Mouse (Mus musculus) layer of hippocampus, adult 2 months (tissue): ENCODE measurements around the gene Tert. TPM values are rescaled to one million over a fixed set of nuclear protein-coding genes. Genes with fewer than 3 reads are reported as not detected.

ENCODE experiments used
- DNase-seq, 2 experiments: peaks; one replicate each; pipeline ENCODE4 v3.0.0; 2022; ENCODE audit warnings: low spot score in 2 of 2
- H3K27ac ChIP-seq: fragments of 200-600 bp; 2 replicates; pipeline ENCODE4 v1.8.1; 2022
- H3K4me3 ChIP-seq: fragments of 200-600 bp; 2 replicates; pipeline ENCODE4 v1.8.1; 2022; ENCODE audit warnings: mild to moderate bottlenecking
- CTCF ChIP-seq: fragments of 200-600 bp; conservative IDR thresholded peaks from 2 replicates; pipeline ENCODE4 v1.8.1; 2022; ENCODE audit warnings: antibody characterized with exemption, mild to moderate bottlenecking, moderate library complexity
- total RNA-seq, 2 experiments: library from RNA; stranded (reverse); gene quantifications; 2 replicates each; pipeline ENCODE4 v1.2.3; 2021

The Tert gene
- total RNA-seq, 2 experiments from 2014 or later = 3.6 to 5.0 TPM

- DNase-seq = peak; percentile 27 to 44
- TF ChIP-seq CTCF = no peak
- no peak overlapping the region for H3K27ac ChIP-seq
- no peak overlapping the region for H3K4me3 ChIP-seq
These were observed 57.0 kb downstream of the Tert start for GRCm38 (mm10) chr13:73683682-73684081.

GRCm38 (mm10) chr13:73684412-73684811 lies 57.7 kb downstream of the Tert start:
- H3K4me3 ChIP-seq = no peak overlapping the region
- no peak overlapping the region for H3K27ac ChIP-seq
- TF ChIP-seq CTCF = no peak
- no peak for DNase-seq

GRCm38 (mm10) chr13:73685502-73685901 lies 58.8 kb downstream of the Tert start:
- no peak for TF ChIP-seq CTCF
- no peak overlapping the region for H3K4me3 ChIP-seq
- no peak overlapping the region for H3K27ac ChIP-seq
- no peak for DNase-seq

GRCm38 (mm10) chr13:73687601-73688000 lies 60.9 kb downstream of the Tert start:
- DNase-seq = no peak
- Histone ChIP-seq H3K27ac (no peak overlapping the region), H3K4me3 (no peak overlapping the region)
- TF ChIP-seq CTCF = no peak

- no peak for DNase-seq
- Histone ChIP-seq H3K27ac (no peak overlapping the region), H3K4me3 (no peak overlapping the region)
- no peak for TF ChIP-seq CTCF
These were observed 62.2 kb downstream of the Tert start for GRCm38 (mm10) chr13:73688934-73689333.

GRCm38 (mm10) chr13:73692249-73692868 lies 65.6 kb downstream of the Tert start:
- DNase-seq = peak; percentile 34 to 63
- peak; percentile 86 for TF ChIP-seq CTCF
- Histone ChIP-seq H3K4me3 (no peak overlapping the region), H3K27ac (no peak overlapping the region)

- DNase-seq = no peak
- no peak overlapping the region for H3K27ac ChIP-seq
- H3K4me3 ChIP-seq = no peak overlapping the region
- no peak for TF ChIP-seq CTCF
These were observed 66.6 kb downstream of the Tert start for GRCm38 (mm10) chr13:73693333-73693732.

GRCm38 (mm10) chr13:73694972-73695371 lies 68.3 kb downstream of the Tert start:
- no peak for DNase-seq

GRCm38 (mm10) chr13:73696529-73696928 lies 69.8 kb downstream of the Tert start:
- DNase-seq = no peak
- Histone ChIP-seq H3K4me3 (no peak overlapping the region), H3K27ac (no peak overlapping the region)
- no peak for TF ChIP-seq CTCF

More at GRCm38 (mm10) chr13:73694972-73695371, 68.3 kb downstream of the Tert start:
- TF ChIP-seq CTCF = no peak
- Histone ChIP-seq H3K27ac (no peak overlapping the region), H3K4me3 (no peak overlapping the region)

Other genes with a start within 250 kb of the Tert start
- gene Lpcat1, start 159.7 kb upstream of the Tert start, total RNA-seq = 10 to 100 TPM; 36.6 to 39.5 TPM
- gene Slc6a3, start 90.2 kb upstream of the Tert start, total RNA-seq = under 1 TPM in 1 of 2 experiments, not detected in 1; 0.20 TPM
- gene Clptm1l, start 22.9 kb upstream of the Tert start, total RNA-seq = 100 to 1,000 TPM; 124 to 131 TPM
- gene Slc6a18, start 51.1 kb downstream of the Tert start, total RNA-seq = not detected
- gene Slc6a19, start 78.0 kb downstream of the Tert start, total RNA-seq = not detected
- gene Slc12a7, start 106.2 kb downstream of the Tert start, total RNA-seq = 1 to 10 TPM; 7.0 to 8.7 TPM
- 1 to 10 TPM; 6.2 to 8.9 TPM for gene Nkd2, start 220.7 kb downstream of the Tert start, total RNA-seq